Mouse (Mus musculus): Measurements from ENCODE around the gene Dach1.

DNA sequence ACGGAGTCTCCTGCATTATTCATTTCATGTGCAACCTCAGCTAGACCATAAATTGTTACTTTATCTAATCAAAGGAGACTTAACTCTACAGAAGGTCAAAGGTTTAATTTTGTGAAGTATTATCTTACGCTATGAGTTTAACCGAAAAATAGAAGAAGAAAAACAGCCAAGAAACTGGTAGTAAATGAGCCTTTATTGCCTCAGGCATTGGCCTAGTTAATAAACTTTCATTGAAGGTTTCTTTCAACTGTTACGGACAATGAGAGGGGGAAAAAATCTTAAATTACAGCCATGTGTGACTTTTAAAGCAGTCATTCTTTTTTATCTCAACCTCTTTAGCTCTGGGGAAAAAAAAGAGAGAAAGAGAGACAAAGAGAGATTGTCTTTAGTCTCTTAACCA is 188.7 kb downstream of the Dach1 start:
- TF ChIP-seq ZC3H11A (IDR thresholded peaks at IDR 0.05; ENCODE audit: low read depth, low read length): no peak
- TF ChIP-seq MAFK (IDR thresholded peaks at IDR 0.05; ENCODE audit: borderline replicate concordance, low read depth, low read length): no peak
- no peak for TF ChIP-seq MYC (IDR thresholded peaks at IDR 0.05; ENCODE audit: low read depth, low read length)
- no peak for TF ChIP-seq CTCF (IDR thresholded peaks at IDR 0.05 in 2 of 3, conservative IDR thresholded peaks at IDR 0.05 in 1 of 3; ENCODE audit: control insufficient read depth in 1 of 3, insufficient read depth in 1 of 3, low read depth in 2 of 3, low read length in 3 of 3, poor library complexity in 1 of 3, severe bottlenecking in 1 of 3)
- TF ChIP-seq USF1 (IDR thresholded peaks at IDR 0.05; ENCODE audit: low read depth, low read length): no peak
- no peak for TF ChIP-seq SMC3 (IDR thresholded peaks at IDR 0.05; ENCODE audit: low read depth, low read length)
- no peak for TF ChIP-seq MXI1 (IDR thresholded peaks at IDR 0.05; ENCODE audit: low read depth, low read length)

All from MEL (cell line).